Mouse (Mus musculus): Measurements from ENCODE around the gene Ggt1.

- no peak for TF ChIP-seq CTCF (IDR thresholded peaks at IDR 0.05; ENCODE audit: extremely low read depth, insufficient read depth, low read length)
- no peak for TF ChIP-seq POLR2A (IDR thresholded peaks at IDR 0.05; ENCODE audit: extremely low read depth, insufficient read depth, low read length)
Observed at GRCm38 (mm10) chr10:75634610-75635009, 73.2 kb downstream of the Ggt1 start.
